In the genomic region with DNA sequence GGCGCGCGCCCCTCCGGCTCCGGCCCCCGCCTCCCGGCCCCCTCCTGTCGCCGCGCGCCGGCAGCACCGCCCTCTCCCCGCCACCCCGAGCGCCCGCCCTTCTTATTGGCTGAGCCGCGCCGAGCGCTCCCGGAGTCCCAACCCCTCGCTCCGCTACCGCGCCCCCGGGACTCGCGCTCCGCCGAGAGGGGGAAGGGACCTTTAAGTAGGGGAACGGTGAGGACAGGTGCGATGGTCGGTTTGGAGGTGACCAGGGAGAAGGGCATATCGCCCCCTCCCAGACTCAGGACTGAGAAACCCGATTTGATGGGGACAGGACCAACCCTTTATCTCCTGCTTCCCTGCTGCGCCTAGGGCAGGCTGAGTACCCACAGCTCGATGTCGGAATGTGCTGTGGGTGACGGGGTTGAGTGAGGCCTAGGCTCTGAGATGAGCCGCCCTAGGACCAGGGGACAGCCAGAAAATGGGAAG, we compare ENCODE assay signal across 1 mouse cellular context.
A peak's percentile ranks its signal among the peaks of the same experiment; 100 is the strongest.
TF ChIP-seq lines count a peak whose summit lies in the region.

No protein-coding gene starts in this region.

TF ChIP-seq in CH12.LX, 34 proteins besides CTCF, POLR2A, EP300 and RAD21 (continued from another document):
- no peak for TF ChIP-seq GABPA (IDR thresholded peaks at IDR 0.05; ENCODE audit: insufficient replicate concordance, low read depth, low read length)
- no peak for TF ChIP-seq ETS1 (conservative IDR thresholded peaks at IDR 0.05; ENCODE audit: low read depth, low read length)
- no peak for TF ChIP-seq TBP (conservative IDR thresholded peaks at IDR 0.05; ENCODE audit: low read depth, low read length)
- TF ChIP-seq MAFK (IDR thresholded peaks at IDR 0.05; ENCODE audit: insufficient replicate concordance, low read length) = no peak
- no peak for TF ChIP-seq MAX (IDR thresholded peaks at IDR 0.05; ENCODE audit: low read length)
- TF ChIP-seq JUND (conservative IDR thresholded peaks at IDR 0.05; ENCODE audit: low read depth, low read length) = no peak
- no peak for TF ChIP-seq SIN3A (IDR thresholded peaks at IDR 0.05; ENCODE audit: low read length)
- TF ChIP-seq RCOR1 (conservative IDR thresholded peaks at IDR 0.05; ENCODE audit: low read depth, low read length) = no peak
- no peak for TF ChIP-seq ZC3H11A (IDR thresholded peaks at IDR 0.05; ENCODE audit: low read depth, low read length)
- no peak for TF ChIP-seq NELFE (IDR thresholded peaks at IDR 0.05; ENCODE audit: low read depth, low read length)
- no peak for TF ChIP-seq ZMIZ1 (IDR thresholded peaks at IDR 0.05; ENCODE audit: low read depth, low read length)
- TF ChIP-seq NRF1 (IDR thresholded peaks at IDR 0.05; ENCODE audit: low read depth, low read length) = no peak
- peak; percentile 20; the same call in 1 of the 2 replicates for TF ChIP-seq MXI1 (IDR thresholded peaks at IDR 0.05; ENCODE audit: low read depth, low read length)
- TF ChIP-seq HCFC1 (IDR thresholded peaks at IDR 0.05; ENCODE audit: low read depth, low read length) = no peak
- no peak for TF ChIP-seq PAX5 (IDR thresholded peaks at IDR 0.05; ENCODE audit: low read length)
TF ChIP-seq in CH12.LX: peak in this region for 3.
